Mouse (Mus musculus) midbrain, embryonic 10.5 days (tissue): Measurements from ENCODE around the gene Inpp5d. TPM values are rescaled to one million over a fixed set of nuclear protein-coding genes. Genes with fewer than 3 reads are reported as not detected.

Experiments used
- DNase-seq: peaks from one replicate; pipeline ENCODE4 v3.0.0-alpha.2; 2017; ENCODE audit warnings: low spot score
- H3K27ac ChIP-seq: fragments of 300-500 bp; sonication (generic); replicated peaks from 2 replicates; pipeline ENCODE4 v1.5.1; 2016; ENCODE audit warnings: mild to moderate bottlenecking
- H3K27me3 ChIP-seq: fragments of 300-500 bp; sonication (generic); 2 replicates; pipeline ENCODE4 v1.6.1; 2016; ENCODE audit warnings: low read depth, mild to moderate bottlenecking; ENCODE audit not compliant: poor library complexity, severe bottlenecking
- H3K36me3 ChIP-seq: fragments of 300-500 bp; sonication (generic); 2 replicates; pipeline ENCODE4 v1.6.1; 2016; ENCODE audit warnings: mild to moderate bottlenecking, moderate library complexity
- H3K4me1 ChIP-seq: fragments of 300-500 bp; sonication (generic); 2 replicates; pipeline ENCODE4 v1.6.1; 2016
- H3K4me3 ChIP-seq: fragments of 300-500 bp; sonication (generic); 2 replicates; pipeline ENCODE4 v1.5.1; 2016; ENCODE audit warnings: mild to moderate bottlenecking, moderate library complexity
- H3K9me3 ChIP-seq: fragments of 300-500 bp; sonication (generic); replicated peaks from 2 replicates; pipeline ENCODE4 v1.6.1; 2016; ENCODE audit warnings: mild to moderate bottlenecking
- WGBS: fragments of 180-500 bp; shearing (Covaris S2); methylation state at CpG from one replicate; pipeline ENCODE4 v1.1.7; 2016; 5-methylcytosine and 5-hydroxymethylcytosine counted together
- polyA plus RNA-seq: library from polyadenylated mRNA; unstranded; fragments of >200 nt; fragmentation: Nextera tagmentation; extraction: Ambion mirVana; gene quantifications from 2 replicates; pipeline ENCODE4 v1.2.1, GENCODE M21; 2016

The Inpp5d gene
- polyA plus RNA-seq, 1 experiment from 2014 or later = 3.6 TPM

- Histone ChIP-seq H3K27ac (no peak overlapping the region), H3K36me3 (no peaks in the 10 kb centered on the region), H3K27me3 (no peaks in the 10 kb centered on the region), H3K4me3 (no peak overlapping the region), H3K9me3 (no peaks in the 10 kb centered on the region), H3K4me1 (no peaks in the 10 kb centered on the region)
- 89% methylated on average over 6 of the region's 6 CpGs for WGBS
- DNase-seq = no peak
These were observed 77.9 kb downstream of the Inpp5d start for GRCm38 (mm10) chr1:87698010-87698409.

GRCm38 (mm10) chr1:87699890-87700448 lies 79.9 kb downstream of the Inpp5d start:
- no peaks in the 10 kb centered on the region for H3K36me3 ChIP-seq
- H3K4me3 ChIP-seq = no peak overlapping the region
- H3K27ac ChIP-seq = no peak overlapping the region
- 77% methylated on average over 5 of the region's 5 CpGs for WGBS
- DNase-seq = no peak
- no peaks in the 10 kb centered on the region for H3K9me3 ChIP-seq
- H3K4me1 ChIP-seq = no peaks in the 10 kb centered on the region
- H3K27me3 ChIP-seq = no peaks in the 10 kb centered on the region

- no peak for DNase-seq
- no peaks in the 10 kb centered on the region for H3K27me3 ChIP-seq
- H3K4me3 ChIP-seq = no peak overlapping the region
- H3K27ac ChIP-seq = no peak overlapping the region
- H3K4me1 ChIP-seq = peaks cover 4% of the 10 kb centered on the region; the same call in 1 of the 2 replicates
- H3K36me3 ChIP-seq = no peaks in the 10 kb centered on the region
- no peaks in the 10 kb centered on the region; the same call in 1 of the 2 replicates for H3K9me3 ChIP-seq
- WGBS = 77% methylated on average over 2 of the region's 2 CpGs
These were observed 84.1 kb downstream of the Inpp5d start for GRCm38 (mm10) chr1:87704230-87704629.

GRCm38 (mm10) chr1:87706361-87706760 lies 86.2 kb downstream of the Inpp5d start:
- H3K36me3 ChIP-seq = no peaks in the 10 kb centered on the region
- no peak overlapping the region for H3K4me3 ChIP-seq
- no peaks in the 10 kb centered on the region for H3K27me3 ChIP-seq
- 89% methylated on average over 3 of the region's 3 CpGs for WGBS
- DNase-seq = no peak
- peaks cover 11% of the 10 kb centered on the region; the same call in 1 of the 2 replicates for H3K4me1 ChIP-seq
- H3K27ac ChIP-seq = no peak overlapping the region
- H3K9me3 ChIP-seq = no peaks in the 10 kb centered on the region; the same call in 1 of the 2 replicates

GRCm38 (mm10) chr1:87709020-87709419 lies 88.9 kb downstream of the Inpp5d start:
- no peaks in the 10 kb centered on the region for H3K36me3 ChIP-seq
- WGBS = 72% methylated on average over 6 of the region's 6 CpGs

GRCm38 (mm10) chr1:87709661-87710270 lies 89.7 kb downstream of the Inpp5d start:
- Histone ChIP-seq H3K27me3 (no peaks in the 10 kb centered on the region), H3K36me3 (no peaks in the 10 kb centered on the region), H3K27ac (0 out of 2 replicates have a peak overlapping the region, but pooled peaks have one; percentile 6), H3K9me3 (no peaks in the 10 kb centered on the region; the same call in 1 of the 2 replicates), H3K4me3 (no peak overlapping the region), H3K4me1 (peaks cover 11% of the 10 kb centered on the region; the same call in 1 of the 2 replicates)
- DNase-seq = no peak
- WGBS = 86% methylated on average over 7 of the region's 7 CpGs

More at GRCm38 (mm10) chr1:87709020-87709419, 88.9 kb downstream of the Inpp5d start:
- Histone ChIP-seq H3K9me3 (no peaks in the 10 kb centered on the region; the same call in 1 of the 2 replicates), H3K27me3 (no peaks in the 10 kb centered on the region), H3K27ac (no peak overlapping the region), H3K4me3 (no peak overlapping the region), H3K4me1 (peaks cover 11% of the 10 kb centered on the region; the same call in 1 of the 2 replicates)
- no peak for DNase-seq

GRCm38 (mm10) chr1:87711938-87712613 lies 92.0 kb downstream of the Inpp5d start:
- H3K4me3 ChIP-seq = no peak overlapping the region
- WGBS = 92% methylated on average over 10 of the region's 10 CpGs

GRCm38 (mm10) chr1:87712614-87712971 lies 92.5 kb downstream of the Inpp5d start:
- WGBS = 87% methylated on average over 1 of the region's 1 CpGs
- no peak overlapping the region for H3K4me3 ChIP-seq
- H3K9me3 ChIP-seq = no peaks in the 10 kb centered on the region; the same call in 1 of the 2 replicates
- DNase-seq = no peak
- H3K4me1 ChIP-seq = peaks cover 11% of the 10 kb centered on the region; the same call in 1 of the 2 replicates
- no peaks in the 10 kb centered on the region for H3K36me3 ChIP-seq
- no peak overlapping the region for H3K27ac ChIP-seq
- no peaks in the 10 kb centered on the region for H3K27me3 ChIP-seq

More at GRCm38 (mm10) chr1:87711938-87712613, 92.0 kb downstream of the Inpp5d start:
- Histone ChIP-seq H3K4me1 (peaks cover 11% of the 10 kb centered on the region; the same call in 1 of the 2 replicates), H3K27ac (no peak overlapping the region), H3K36me3 (no peaks in the 10 kb centered on the region), H3K27me3 (no peaks in the 10 kb centered on the region), H3K9me3 (no peaks in the 10 kb centered on the region; the same call in 1 of the 2 replicates)
- DNase-seq = no peak

- Histone ChIP-seq H3K4me1 (no peaks in the 10 kb centered on the region), H3K27ac (no peak overlapping the region), H3K9me3 (no peaks in the 10 kb centered on the region), H3K4me3 (no peak overlapping the region), H3K27me3 (no peaks in the 10 kb centered on the region), H3K36me3 (no peaks in the 10 kb centered on the region)
- whole genome bisulfite sequencing = 38% methylated on average over 8 of the region's 8 CpGs
- peak; percentile 39 for DNase-seq
These were observed 101.3 kb downstream of the Inpp5d start for GRCm38 (mm10) chr1:87721382-87721781.

- H3K4me3 ChIP-seq = no peak overlapping the region
- no peaks in the 10 kb centered on the region for H3K9me3 ChIP-seq
- H3K27ac ChIP-seq = no peak overlapping the region
- H3K4me1 ChIP-seq = no peaks in the 10 kb centered on the region
- no peak for DNase-seq
- H3K27me3 ChIP-seq = no peaks in the 10 kb centered on the region
- no peaks in the 10 kb centered on the region for H3K36me3 ChIP-seq
- 72% methylated on average over 2 of the region's 2 CpGs for WGBS
These were observed 102.0 kb downstream of the Inpp5d start for GRCm38 (mm10) chr1:87722081-87722480.

GRCm38 (mm10) chr1:87723351-87723750 lies 103.2 kb downstream of the Inpp5d start:
- no peaks in the 10 kb centered on the region for H3K36me3 ChIP-seq
- H3K4me3 ChIP-seq = no peak overlapping the region
- 67% methylated on average over 4 of the region's 4 CpGs for WGBS
- no peaks in the 10 kb centered on the region for H3K27me3 ChIP-seq
- H3K27ac ChIP-seq = no peak overlapping the region
- no peaks in the 10 kb centered on the region for H3K4me1 ChIP-seq
- no peak for DNase-seq
- H3K9me3 ChIP-seq = no peaks in the 10 kb centered on the region

GRCm38 (mm10) chr1:87729070-87729469 lies 109.0 kb downstream of the Inpp5d start:
- Histone ChIP-seq H3K27me3 (no peaks in the 10 kb centered on the region), H3K4me3 (no peak overlapping the region), H3K36me3 (no peaks in the 10 kb centered on the region), H3K4me1 (no peaks in the 10 kb centered on the region), H3K9me3 (no peaks in the 10 kb centered on the region), H3K27ac (no peak overlapping the region)
- no peak for DNase-seq
- WGBS = 81% methylated on average over 2 of the region's 2 CpGs

GRCm38 (mm10) chr1:87729850-87730249 lies 109.7 kb downstream of the Inpp5d start:
- Histone ChIP-seq H3K27ac (no peak overlapping the region), H3K27me3 (no peaks in the 10 kb centered on the region), H3K36me3 (no peaks in the 10 kb centered on the region), H3K4me3 (no peak overlapping the region), H3K9me3 (no peaks in the 10 kb centered on the region), H3K4me1 (no peaks in the 10 kb centered on the region)
- 84% methylated on average over 6 of the region's 6 CpGs for WGBS
- DNase-seq = no peak
